Mouse (Mus musculus) heart, postnatal 10 days (tissue): ENCODE data around the gene Cbfa2t3. TPM values are rescaled to one million over a fixed set of nuclear protein-coding genes. Genes with fewer than 3 reads are reported as not detected.
A peak's percentile ranks its signal among the peaks of the same experiment; 100 is the strongest.

ENCODE experiments used
- DNase-seq, 2 experiments: peaks; one replicate each; pipeline ENCODE4 v3.0.0; 2021
- intact Hi-C: fragments of 180-260 bp; cut with DNase I; formaldehyde crosslinking; loops from one replicate; pipeline ENCODE4 v1.15.1; 2025
- total RNA-seq, 2 experiments: library from RNA; stranded (reverse); gene quantifications; 2 replicates each; pipeline ENCODE4 v1.2.3; 2021

Gene Cbfa2t3
- total RNA-seq, 2 experiments from 2014 or later: 22.2 to 24.5 TPM

GRCm38 (mm10) chr8:122695438-122696042, 3.4 kb downstream of the Cbfa2t3 start:
- intact Hi-C loops: no loop called here

GRCm38 (mm10) chr8:122692152-122692551, 6.8 kb downstream of the Cbfa2t3 start:
- intact Hi-C loops: no loop called here
- DNase-seq: peak in 1 of 2 experiments; percentile 13

More at GRCm38 (mm10) chr8:122695438-122696042, 3.4 kb downstream of the Cbfa2t3 start:
- DNase-seq: no peak

GRCm38 (mm10) chr8:122691018-122691417, 7.9 kb downstream of the Cbfa2t3 start:
- intact Hi-C loops: no loop called here
- peak; percentile 76 to 80 for DNase-seq

- no peak for DNase-seq
- intact Hi-C loops: no loop called here
Measured at GRCm38 (mm10) chr8:122689315-122689714, 9.6 kb downstream of the Cbfa2t3 start.

- DNase-seq: no peak
- intact Hi-C loops: no loop called here
Measured at GRCm38 (mm10) chr8:122686879-122687278, 12.0 kb downstream of the Cbfa2t3 start.

- intact Hi-C loops: no loop called here
- no peak for DNase-seq
Measured at GRCm38 (mm10) chr8:122685097-122685861, 13.6 kb downstream of the Cbfa2t3 start.

GRCm38 (mm10) chr8:122682820-122683219, 16.1 kb downstream of the Cbfa2t3 start:
- DNase-seq: no peak
- intact Hi-C loops: no loop called here

- intact Hi-C loops: no loop called here
- DNase-seq: no peak
Measured at GRCm38 (mm10) chr8:122680171-122680570, 18.7 kb downstream of the Cbfa2t3 start.

GRCm38 (mm10) chr8:122679325-122679920, 19.5 kb downstream of the Cbfa2t3 start:
- intact Hi-C loops: loop anchor here (2.0 to 5.0 kb wide), 4 partner anchors 42 to 133 kb away; partner anchors contain the start of gene Acsf3
- DNase-seq: no peak

GRCm38 (mm10) chr8:122678896-122679210, 20.1 kb downstream of the Cbfa2t3 start:
- intact Hi-C loops: loop anchor here (2.0 to 5.0 kb wide), 4 partner anchors 42 to 133 kb away; partner anchors contain the start of gene Acsf3
- peak in 1 of 2 experiments; percentile 45 for DNase-seq

GRCm38 (mm10) chr8:122678061-122678895, 20.6 kb downstream of the Cbfa2t3 start:
- intact Hi-C loops: loop anchor here (2.0 to 5.0 kb wide), 4 partner anchors 41 to 134 kb away; partner anchors contain the start of gene Acsf3
- DNase-seq: peak; percentile 85 to 86

GRCm38 (mm10) chr8:122677481-122678021, 21.4 kb downstream of the Cbfa2t3 start:
- intact Hi-C loops: loop anchor here (1.0 to 5.0 kb wide), 5 partner anchors 40 to 153 kb away; partner anchors contain the start of gene Acsf3
- peak; percentile 48 to 50 for DNase-seq

GRCm38 (mm10) chr8:122676621-122677480, 22.1 kb downstream of the Cbfa2t3 start:
- DNase-seq: peak; percentile 67 to 71
- intact Hi-C loops: loop anchor here (1.0 to 5.0 kb wide), 4 partner anchors 40 to 153 kb away; partner anchors contain the start of gene Acsf3

GRCm38 (mm10) chr8:122675596-122676420, 23.1 kb downstream of the Cbfa2t3 start:
- intact Hi-C loops: loop anchor here (5.0 kb wide), 3 partner anchors 39 to 136 kb away; partner anchors contain the start of gene Acsf3
- no peak for DNase-seq

- intact Hi-C loops: loop anchor here (5.0 kb wide), 3 partner anchors 38 to 137 kb away; partner anchors contain the start of gene Acsf3
- peak in 1 of 2 experiments; percentile 47 for DNase-seq
Measured at GRCm38 (mm10) chr8:122674999-122675398, 23.9 kb downstream of the Cbfa2t3 start.

- DNase-seq: no peak
- intact Hi-C loops: no loop called here
Measured at GRCm38 (mm10) chr8:122673989-122674388, 24.9 kb downstream of the Cbfa2t3 start.

- no peak for DNase-seq
- intact Hi-C loops: no loop called here
Measured at GRCm38 (mm10) chr8:122671894-122672293, 27.0 kb downstream of the Cbfa2t3 start.

GRCm38 (mm10) chr8:122670718-122671117, 28.2 kb downstream of the Cbfa2t3 start:
- intact Hi-C loops: no loop called here

More at GRCm38 (mm10) chr8:122670718-122671117, 28.2 kb downstream of the Cbfa2t3 start:
- no peak for DNase-seq
